Mouse (Mus musculus) lung, adult 2 months (tissue): Measurements from ENCODE around the gene Cela3a.

Source experiments
- CTCF ChIP-seq: fragments of 200-500 bp; IDR thresholded peaks from 2 replicates; pipeline ENCODE4 v1.5.1; 2011; ENCODE audit warnings: mild to moderate bottlenecking, low read length, control low read depth; ENCODE audit not compliant: insufficient read depth
- POLR2A ChIP-seq: fragments of 200-500 bp; IDR thresholded peaks from 2 replicates; pipeline ENCODE4 v1.6.1; 2011; ENCODE audit warnings: low read depth, mild to moderate bottlenecking, control low read depth, low read length, borderline replicate concordance; ENCODE audit errors: extremely low read depth

GRCm38 (mm10) chr4:137375314-137376278 is 34.0 kb downstream of the Cela3a start:
- TF ChIP-seq POLR2A (no peak), CTCF (no peak)
